Mouse (Mus musculus) lung, adult 18-20 months (tissue): ENCODE results near the gene Prr12.
A peak's percentile ranks its signal among the peaks of the same experiment; 100 is the strongest.
"Not testable (repeated sequence)": the region's sequence is repeated elsewhere in the genome, so short reads cannot be mapped to it uniquely, and the experiment has no call there.

Experiments used
- DNase-seq, 2 experiments: peaks; one replicate each; pipeline ENCODE4 v3.0.0; 2022; ENCODE audit warnings: mixed read lengths in 2 of 2

The Prr12 gene

GRCm38 (mm10) chr7:45048923-45049657, 3.6 kb downstream of the Prr12 start:
- no peak for DNase-seq

- no peak for DNase-seq
Observed at GRCm38 (mm10) chr7:45048001-45048890, 4.4 kb downstream of the Prr12 start.

- no peak for DNase-seq
Observed at GRCm38 (mm10) chr7:45047491-45047890, 5.2 kb downstream of the Prr12 start.

- DNase-seq, result no peak
Observed at GRCm38 (mm10) chr7:45046853-45047350, 5.8 kb downstream of the Prr12 start.

- DNase-seq, result no peak
Observed at GRCm38 (mm10) chr7:45045741-45046140, 6.9 kb downstream of the Prr12 start.

GRCm38 (mm10) chr7:45043307-45043706, 9.4 kb downstream of the Prr12 start:
- no peak for DNase-seq

- DNase-seq, result no peak
Observed at GRCm38 (mm10) chr7:45040851-45041250, 11.8 kb downstream of the Prr12 start.

GRCm38 (mm10) chr7:45038411-45038810, 14.3 kb downstream of the Prr12 start:
- no peak for DNase-seq

GRCm38 (mm10) chr7:45037720-45038361, 14.8 kb downstream of the Prr12 start:
- DNase-seq, result peak; percentile 56 to 60

GRCm38 (mm10) chr7:45036702-45037101, 16.0 kb downstream of the Prr12 start:
- DNase-seq, result no peak

GRCm38 (mm10) chr7:45035631-45036030, 17.1 kb downstream of the Prr12 start:
- no peak for DNase-seq

GRCm38 (mm10) chr7:45033722-45034359, 18.8 kb downstream of the Prr12 start:
- DNase-seq, result no peak

- no peak for DNase-seq
Observed at GRCm38 (mm10) chr7:45030857-45031256, 21.8 kb downstream of the Prr12 start.

GRCm38 (mm10) chr7:45029995-45030394, 22.7 kb downstream of the Prr12 start:
- no peak for DNase-seq

GRCm38 (mm10) chr7:45028351-45028750, 24.3 kb downstream of the Prr12 start:
- no peak for DNase-seq

- DNase-seq, result no peak
Observed at GRCm38 (mm10) chr7:45027761-45028160, 24.9 kb downstream of the Prr12 start.

- DNase-seq, result no peak
Observed at GRCm38 (mm10) chr7:45026256-45026655, 26.4 kb downstream of the Prr12 start.

- no peak for DNase-seq
Observed at GRCm38 (mm10) chr7:45025601-45026220, 27.0 kb downstream of the Prr12 start.

GRCm38 (mm10) chr7:45024281-45025248, 28.1 kb downstream of the Prr12 start:
- DNase-seq, result no peak

- DNase-seq, result not testable (repeated sequence)
Observed at GRCm38 (mm10) chr7:45023711-45024110, 29.0 kb downstream of the Prr12 start.

GRCm38 (mm10) chr7:45020225-45020624, 32.5 kb downstream of the Prr12 start:
- no peak for DNase-seq
